Mouse (Mus musculus) NIH3T3 (cell line): ENCODE results near the gene Lamtor3.
"Not testable (repeated sequence)": the region's sequence is repeated elsewhere in the genome, so short reads cannot be mapped to it uniquely, and the experiment has no call there.

Experiments used
- DNase-seq: peaks from one replicate; pipeline ENCODE4 v3.0.0-alpha.2; 2012; ENCODE audit warnings: low read depth

The Lamtor3 gene

GRCm38 (mm10) chr3:137963508-137963907, 45.2 kb downstream of the Lamtor3 start:
- no peak for DNase-seq

GRCm38 (mm10) chr3:137964014-137964413, 45.7 kb downstream of the Lamtor3 start:
- DNase-seq = not testable (repeated sequence)

GRCm38 (mm10) chr3:137968105-137968819, 50.0 kb downstream of the Lamtor3 start:
- no peak for DNase-seq

- no peak for DNase-seq
Measured at GRCm38 (mm10) chr3:137968820-137969486, 50.6 kb downstream of the Lamtor3 start.

GRCm38 (mm10) chr3:137969951-137970350, 51.6 kb downstream of the Lamtor3 start:
- DNase-seq = no peak

- DNase-seq = no peak
Measured at GRCm38 (mm10) chr3:137972224-137972623, 53.9 kb downstream of the Lamtor3 start.

GRCm38 (mm10) chr3:137972989-137973388, 54.7 kb downstream of the Lamtor3 start:
- DNase-seq = no peak

GRCm38 (mm10) chr3:137974306-137974705, 56.0 kb downstream of the Lamtor3 start:
- DNase-seq = no peak

- DNase-seq = no peak
Measured at GRCm38 (mm10) chr3:137975435-137975834, 57.1 kb downstream of the Lamtor3 start.

- DNase-seq = no peak
Measured at GRCm38 (mm10) chr3:137975856-137976423, 57.6 kb downstream of the Lamtor3 start.

GRCm38 (mm10) chr3:137976943-137977628, 58.8 kb downstream of the Lamtor3 start:
- no peak for DNase-seq

GRCm38 (mm10) chr3:137977629-137978041, 59.3 kb downstream of the Lamtor3 start:
- no peak for DNase-seq

GRCm38 (mm10) chr3:137978233-137978632, 59.9 kb downstream of the Lamtor3 start:
- DNase-seq = no peak
